Mouse (Mus musculus) gastrocnemius, adult 18-20 months (tissue): ENCODE data around the gene Rapgef2. TPM values are rescaled to one million over a fixed set of nuclear protein-coding genes. Genes with fewer than 3 reads are reported as not detected.

Experiments used
- DNase-seq: peaks from one replicate; pipeline ENCODE4 v3.0.0; 2021; ENCODE audit warnings: low spot score
- total RNA-seq, 2 experiments: library from RNA; stranded (reverse); gene quantifications; 2 replicates each; pipeline ENCODE4 v1.2.3; 2021

The Rapgef2 gene
- total RNA-seq, 2 experiments from 2014 or later: 15.8 to 16.7 TPM

GRCm38 (mm10) chr3:79203821-79204220 lies 82.5 kb downstream of the Rapgef2 start:
- DNase-seq: no peak

GRCm38 (mm10) chr3:79203178-79203577 lies 83.1 kb downstream of the Rapgef2 start:
- peak; percentile 81 for DNase-seq

GRCm38 (mm10) chr3:79202275-79203153 lies 83.8 kb downstream of the Rapgef2 start:
- DNase-seq: peak; percentile 82

GRCm38 (mm10) chr3:79196708-79197437 lies 89.4 kb downstream of the Rapgef2 start:
- DNase-seq: peak; percentile 80

GRCm38 (mm10) chr3:79195280-79195679 lies 91.0 kb downstream of the Rapgef2 start:
- no peak for DNase-seq

- DNase-seq: peak; percentile 62
Observed at GRCm38 (mm10) chr3:79194111-79194793, 92.1 kb downstream of the Rapgef2 start.

- peak; percentile 88 for DNase-seq
Observed at GRCm38 (mm10) chr3:79193001-79193400, 93.3 kb downstream of the Rapgef2 start.

GRCm38 (mm10) chr3:79191981-79192380 lies 94.3 kb downstream of the Rapgef2 start:
- no peak for DNase-seq

GRCm38 (mm10) chr3:79191471-79191870 lies 94.8 kb downstream of the Rapgef2 start:
- DNase-seq: no peak

- DNase-seq: no peak
Observed at GRCm38 (mm10) chr3:79190377-79190776, 95.9 kb downstream of the Rapgef2 start.

GRCm38 (mm10) chr3:79187912-79188311 lies 98.4 kb downstream of the Rapgef2 start:
- no peak for DNase-seq

- no peak for DNase-seq
Observed at GRCm38 (mm10) chr3:79182290-79182689, 104.0 kb downstream of the Rapgef2 start.

GRCm38 (mm10) chr3:79181248-79181991 lies 104.9 kb downstream of the Rapgef2 start:
- peak; percentile 71 for DNase-seq

- DNase-seq: no peak
Observed at GRCm38 (mm10) chr3:79180086-79180485, 106.2 kb downstream of the Rapgef2 start.

- no peak for DNase-seq
Observed at GRCm38 (mm10) chr3:79179499-79180053, 106.7 kb downstream of the Rapgef2 start.

- DNase-seq: peak; percentile 66
Observed at GRCm38 (mm10) chr3:79178708-79179107, 107.6 kb downstream of the Rapgef2 start.

- DNase-seq: peak; percentile 45
Observed at GRCm38 (mm10) chr3:79178070-79178469, 108.2 kb downstream of the Rapgef2 start.

GRCm38 (mm10) chr3:79177136-79177870 lies 109.0 kb downstream of the Rapgef2 start:
- DNase-seq: no peak

- no peak for DNase-seq
Observed at GRCm38 (mm10) chr3:79174168-79174567, 112.1 kb downstream of the Rapgef2 start.

GRCm38 (mm10) chr3:79173291-79173690 lies 113.0 kb downstream of the Rapgef2 start:
- DNase-seq: no peak
